Mouse (Mus musculus): ENCODE measurements around the gene Hypk.

The Hypk gene

GRCm38 (mm10) chr2:121452990-121453389, at the start of gene Hypk:
Gene Hypk (plus strand): TSS chr2:121453290.
- DNase-seq (ENCODE audit: low read depth, low spot score), result no peak

GRCm38 (mm10) chr2:121403296-121403695, 49.8 kb upstream of the Hypk start:
- DNase-seq (ENCODE audit: low read depth, low spot score), result no peak

GRCm38 (mm10) chr2:121408160-121408559, 44.9 kb upstream of the Hypk start:
- peak; percentile 8 for DNase-seq (ENCODE audit: low read depth, low spot score)

GRCm38 (mm10) chr2:121412843-121413386, 40.2 kb upstream of the Hypk start:
- peak; percentile 30 for DNase-seq (ENCODE audit: low read depth, low spot score)

- peak; percentile 95 for DNase-seq (ENCODE audit: low read depth, low spot score)
Observed at GRCm38 (mm10) chr2:121413387-121414042, 39.6 kb upstream of the Hypk start, which contains the start of the genes Pdia3 and Catsper2. Gene Pdia3 (plus strand): TSS chr2:121413775. Gene Catsper2 (minus strand): TSS chr2:121413792.

- peak; percentile 25 for DNase-seq (ENCODE audit: low read depth, low spot score)
Observed at GRCm38 (mm10) chr2:121414139-121414685, 38.9 kb upstream of the Hypk start.

GRCm38 (mm10) chr2:121415103-121415502, 38.0 kb upstream of the Hypk start:
- no peak for DNase-seq (ENCODE audit: low read depth, low spot score)

GRCm38 (mm10) chr2:121415591-121415990, 37.5 kb upstream of the Hypk start:
- DNase-seq (ENCODE audit: low read depth, low spot score), result no peak

GRCm38 (mm10) chr2:121416356-121416755, 36.7 kb upstream of the Hypk start:
- DNase-seq (ENCODE audit: low read depth, low spot score), result no peak

GRCm38 (mm10) chr2:121418476-121418875, 34.6 kb upstream of the Hypk start:
- no peak for DNase-seq (ENCODE audit: low read depth, low spot score)

- no peak for DNase-seq (ENCODE audit: low read depth, low spot score)
Observed at GRCm38 (mm10) chr2:121423166-121423565, 29.9 kb upstream of the Hypk start.

GRCm38 (mm10) chr2:121425890-121426289, 27.2 kb upstream of the Hypk start:
- DNase-seq (ENCODE audit: low read depth, low spot score), result no peak

- no peak for DNase-seq (ENCODE audit: low read depth, low spot score)
Observed at GRCm38 (mm10) chr2:121434854-121435253, 18.2 kb upstream of the Hypk start.

GRCm38 (mm10) chr2:121439746-121440145, 13.3 kb upstream of the Hypk start:
- no peak for DNase-seq (ENCODE audit: low read depth, low spot score)

GRCm38 (mm10) chr2:121440834-121441605, 12.1 kb upstream of the Hypk start:
- no peak for DNase-seq (ENCODE audit: low read depth, low spot score)

- DNase-seq (ENCODE audit: low read depth, low spot score), result no peak
Observed at GRCm38 (mm10) chr2:121441800-121442199, 11.3 kb upstream of the Hypk start.

- no peak for DNase-seq (ENCODE audit: low read depth, low spot score)
Observed at GRCm38 (mm10) chr2:121442259-121443067, 10.6 kb upstream of the Hypk start.

- DNase-seq (ENCODE audit: low read depth, low spot score), result no peak
Observed at GRCm38 (mm10) chr2:121443068-121443349, 10.1 kb upstream of the Hypk start.

- no peak for DNase-seq (ENCODE audit: low read depth, low spot score)
Observed at GRCm38 (mm10) chr2:121444178-121444577, 8.9 kb upstream of the Hypk start, which contains the start of gene Ell3. Gene Ell3 (minus strand): TSS chr2:121444278.

- DNase-seq (ENCODE audit: low read depth, low spot score), result no peak
Observed at GRCm38 (mm10) chr2:121445117-121445516, 8.0 kb upstream of the Hypk start.

- DNase-seq (ENCODE audit: low read depth, low spot score), result no peak
Observed at GRCm38 (mm10) chr2:121446506-121446905, 6.6 kb upstream of the Hypk start.

- DNase-seq (ENCODE audit: low read depth, low spot score), result no peak
Observed at GRCm38 (mm10) chr2:121447006-121447405, 6.1 kb upstream of the Hypk start.

Data from skeletal muscle tissue, adult 2 months (tissue).